Mouse (Mus musculus): ENCODE results near the gene Dennd6b.

Dennd6b gene

DNA sequence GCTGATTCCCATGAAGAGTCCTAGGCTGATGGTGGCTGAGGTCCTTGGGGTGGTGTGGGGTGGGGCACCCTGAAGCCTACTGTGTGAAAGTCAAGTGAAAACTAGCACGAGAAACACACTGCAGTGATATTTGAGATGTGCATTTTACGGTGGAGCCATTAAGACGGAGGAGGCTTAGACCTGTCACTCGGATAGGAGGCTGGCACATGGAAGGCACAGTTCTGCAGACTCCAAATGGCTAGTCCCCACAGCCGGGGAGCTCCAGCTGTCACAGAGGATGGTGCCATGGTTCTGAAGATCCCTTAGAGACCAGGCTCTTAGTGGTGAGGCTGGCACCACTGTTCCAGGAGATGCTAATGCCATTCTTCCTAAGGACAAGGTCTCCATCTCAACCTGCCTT, 13.5 kb downstream of the Dennd6b start:
- intact Hi-C loops (cut with DNase I): no loop called here

GRCm38 (mm10) chr15:89182328-89182741, 14.0 kb downstream of the Dennd6b start:
- intact Hi-C loops (cut with DNase I): no loop called here

DNA sequence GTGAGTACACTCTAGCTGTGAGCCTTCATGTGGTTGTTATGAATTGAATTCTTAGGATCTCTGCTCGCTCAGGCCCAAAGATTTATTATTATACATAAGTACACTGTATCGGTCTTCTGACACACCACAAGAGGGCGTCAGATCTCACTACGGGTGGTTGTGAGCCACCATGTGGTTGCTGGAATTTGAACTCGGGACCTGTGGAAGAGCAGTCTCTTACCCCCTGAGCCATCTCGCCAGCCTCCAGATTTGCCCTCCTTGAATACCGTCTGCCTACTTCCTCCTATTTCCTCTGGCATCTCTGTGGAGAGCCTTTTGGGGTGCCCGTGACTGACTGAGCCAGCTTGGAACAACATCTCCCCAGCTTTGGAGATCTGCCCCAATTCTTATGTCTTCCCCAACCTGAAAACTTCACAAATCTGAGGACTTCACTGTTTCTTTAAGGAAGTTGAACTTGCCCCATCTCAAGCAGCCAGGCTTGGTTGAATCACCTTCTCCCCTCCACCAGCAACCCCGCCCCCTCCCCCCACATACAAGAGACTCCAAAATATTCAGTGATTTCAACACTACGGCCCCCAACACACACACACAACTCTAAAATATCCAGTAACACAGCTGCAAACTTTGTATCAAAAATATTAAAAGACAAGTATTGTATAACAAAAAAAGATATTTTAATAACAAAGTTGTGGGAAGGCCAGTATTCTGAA, 14.6 kb downstream of the Dennd6b start:
- intact Hi-C loops (cut with DNase I): no loop called here

DNA sequence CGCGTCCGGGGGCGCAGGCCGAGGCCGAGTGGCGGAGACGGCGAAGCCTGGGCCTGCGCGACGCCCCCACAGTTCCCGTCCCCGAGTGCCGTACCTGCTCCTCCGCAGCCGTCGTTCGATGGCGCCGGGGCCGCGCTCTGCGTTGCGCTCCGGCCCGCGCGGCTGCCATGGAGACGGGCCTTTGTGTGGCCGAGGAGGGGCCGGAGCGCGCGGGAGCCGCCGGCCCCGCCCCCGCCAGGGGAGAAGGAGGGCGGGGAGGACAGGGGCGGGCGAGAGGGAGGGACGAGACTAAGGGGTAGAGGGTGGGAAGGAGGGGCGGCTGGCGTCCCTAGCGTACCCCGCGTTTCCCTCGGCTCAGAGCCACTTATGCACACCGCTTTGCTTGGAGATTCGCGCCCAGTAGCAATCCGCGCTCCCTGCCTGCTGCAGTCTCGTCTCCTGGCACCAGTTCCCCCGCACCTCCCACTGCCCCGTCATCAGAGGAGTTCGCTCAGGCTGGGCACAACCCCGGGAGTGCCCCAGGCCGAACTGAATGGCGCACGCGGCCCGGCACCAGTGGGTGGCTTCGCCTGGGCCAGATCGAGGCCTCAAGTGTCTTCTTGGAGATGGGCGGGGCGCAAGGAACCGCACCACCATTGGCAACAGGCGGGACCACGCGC, 15.6 kb downstream of the Dennd6b start, which contains the start of gene Plxnb2:
Gene Plxnb2, minus strand, starts transcription at position 218 of the 659 bp plus-strand sequence.
- intact Hi-C loops (cut with DNase I): no loop called here

- intact Hi-C loops (cut with DNase I): no loop called here
Observed at GRCm38 (mm10) chr15:89180081-89180541, 16.2 kb downstream of the Dennd6b start.

GRCm38 (mm10) chr15:89179630-89179964, 16.7 kb downstream of the Dennd6b start:
- intact Hi-C loops (cut with DNase I): no loop called here

GRCm38 (mm10) chr15:89178954-89179629, 17.2 kb downstream of the Dennd6b start:
- intact Hi-C loops (cut with DNase I): no loop called here

- intact Hi-C loops (cut with DNase I): no loop called here
Observed at GRCm38 (mm10) chr15:89178260-89178860, 17.9 kb downstream of the Dennd6b start.

DNA sequence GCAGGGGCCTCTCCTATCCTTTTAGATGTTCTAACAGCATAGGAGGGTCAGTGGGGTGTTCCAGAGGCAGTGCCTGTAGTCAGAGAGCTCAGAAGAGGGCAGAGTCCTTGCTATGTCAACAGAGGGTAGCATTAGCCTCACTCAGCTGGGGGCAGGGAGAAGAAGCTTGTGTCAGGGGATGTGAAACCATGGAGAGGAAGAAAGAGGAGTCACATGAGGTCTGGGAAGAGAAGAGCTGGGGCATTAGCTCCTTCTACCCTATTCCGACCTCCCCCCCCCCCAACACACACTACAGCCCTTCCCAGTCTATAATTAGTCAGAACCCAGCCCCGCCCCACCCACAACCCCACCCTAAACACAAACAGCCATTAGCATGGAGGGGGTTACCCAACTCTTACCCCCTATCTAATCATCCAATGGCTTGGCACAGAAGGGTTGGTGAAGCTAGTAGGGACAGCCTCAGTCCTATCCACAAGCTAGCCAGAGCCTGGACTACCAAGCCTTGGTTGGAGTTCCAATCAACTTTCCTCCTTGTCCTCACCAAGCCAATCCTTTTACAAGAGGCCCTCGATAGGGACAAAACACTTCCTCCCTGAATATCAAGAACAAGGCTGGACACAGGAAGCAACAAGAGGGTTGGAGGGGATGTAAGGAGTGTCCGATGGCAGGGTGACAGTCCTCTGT, 18.6 kb downstream of the Dennd6b start:
- intact Hi-C loops (cut with DNase I): no loop called here

DNA sequence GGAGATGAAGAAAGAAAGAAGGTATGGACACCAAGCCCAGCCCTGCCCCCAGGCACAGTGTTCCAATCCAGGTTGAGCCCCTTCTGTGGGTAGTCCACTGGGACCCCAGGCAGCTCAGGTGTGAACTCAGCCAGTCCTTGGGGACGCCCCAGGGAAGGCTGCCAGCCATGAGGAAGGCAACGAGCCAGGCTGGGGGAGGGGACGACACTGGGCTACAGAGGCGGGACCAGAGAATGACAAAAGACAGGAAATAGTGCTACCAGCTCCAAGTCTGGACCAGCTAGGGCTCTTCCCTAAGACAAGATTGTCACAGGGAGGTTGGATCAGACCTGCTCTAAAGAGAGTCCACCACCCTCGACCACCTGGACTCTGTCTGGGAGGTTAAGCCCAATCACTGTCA, 19.2 kb downstream of the Dennd6b start:
- intact Hi-C loops (cut with DNase I): no loop called here

DNA sequence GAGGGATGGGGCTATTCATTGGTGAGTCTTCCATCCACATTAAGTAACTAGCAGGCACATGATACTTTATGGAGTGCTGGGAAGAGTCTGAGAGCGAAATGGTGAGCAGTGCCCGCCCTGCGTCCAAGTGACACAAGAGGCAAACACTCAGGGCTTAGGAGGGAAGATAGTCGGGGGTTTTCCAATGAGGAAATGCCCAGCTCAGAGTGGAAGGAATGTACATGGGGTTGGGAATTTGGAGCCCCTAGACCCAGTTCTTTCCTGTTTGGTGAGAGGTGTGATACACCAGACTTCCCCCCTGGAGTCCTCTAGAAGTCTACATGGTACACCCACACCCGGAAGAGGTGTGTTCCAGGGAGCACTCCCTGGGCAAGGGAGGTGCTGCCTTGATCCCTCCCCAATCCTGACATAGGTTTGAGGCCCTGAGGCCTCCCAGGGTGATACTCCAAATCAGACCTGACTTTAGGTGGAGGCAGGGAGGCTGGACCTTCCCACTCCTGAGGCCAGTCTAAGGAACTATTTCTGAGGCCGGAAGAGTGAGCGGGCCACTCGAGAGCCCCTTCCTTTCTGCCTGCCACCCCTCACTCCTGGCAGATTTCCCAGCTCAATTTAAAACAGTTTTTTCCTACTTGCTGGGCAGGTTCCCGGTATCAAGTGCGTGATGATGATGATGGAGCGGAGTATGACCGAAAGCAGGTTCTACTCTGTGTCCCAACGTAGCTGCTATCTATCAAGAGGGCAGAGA, 20.7 kb downstream of the Dennd6b start:
- intact Hi-C loops (cut with DNase I): no loop called here

- intact Hi-C loops (cut with DNase I): no loop called here
Observed at GRCm38 (mm10) chr15:89174889-89175339, 21.4 kb downstream of the Dennd6b start.

DNA sequence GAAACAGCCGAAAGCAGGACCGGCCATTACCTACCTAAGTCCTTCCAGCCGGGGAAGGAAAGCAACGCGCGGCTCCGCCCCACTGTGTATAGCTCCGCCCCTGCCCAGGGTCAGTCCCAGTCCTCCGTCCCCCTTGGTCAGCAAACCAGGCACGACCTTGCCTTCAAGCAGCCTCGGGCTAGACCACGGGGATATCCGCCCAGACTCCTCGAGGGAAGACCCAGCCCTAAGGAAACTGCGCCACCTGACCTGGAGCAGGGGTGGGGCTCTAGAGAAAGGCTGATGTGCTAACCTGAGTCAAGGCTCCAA, 22.4 kb downstream of the Dennd6b start:
- intact Hi-C loops (cut with DNase I): no loop called here

- intact Hi-C loops (cut with DNase I): no loop called here
Observed at GRCm38 (mm10) chr15:89173024-89173905, 23.0 kb downstream of the Dennd6b start.

DNA sequence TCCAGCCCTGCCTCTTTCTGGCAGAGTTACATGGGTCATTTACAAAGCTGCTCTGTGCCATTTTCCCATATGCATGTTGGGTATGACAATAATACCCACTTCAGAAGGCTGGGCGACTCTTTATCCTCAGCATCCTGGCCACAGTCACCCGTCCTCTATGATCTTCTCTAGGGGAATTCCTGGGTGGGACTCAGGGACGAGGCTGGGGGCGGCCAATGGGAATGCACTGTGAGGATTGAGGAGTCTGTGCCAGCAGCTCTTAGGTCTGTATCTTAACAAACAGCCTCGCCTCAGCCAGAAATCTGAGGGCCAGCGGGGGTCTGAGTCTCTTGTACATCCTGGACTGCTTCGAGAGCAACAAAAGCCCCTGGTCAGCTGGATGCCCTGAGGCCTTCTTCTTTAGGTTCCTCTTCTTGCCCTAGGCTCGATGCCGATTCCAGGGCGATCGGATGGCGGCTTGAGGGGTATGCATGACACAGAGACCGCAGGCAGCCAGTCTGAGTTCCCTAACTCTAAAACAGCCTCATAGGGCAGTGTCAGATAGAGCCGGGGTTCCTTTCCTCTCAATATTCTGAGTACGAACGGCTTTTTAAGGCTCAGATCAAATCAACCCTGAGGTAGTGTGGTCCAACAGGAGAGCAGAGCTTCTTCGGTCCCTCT, 23.9 kb downstream of the Dennd6b start:
- intact Hi-C loops (cut with DNase I): no loop called here

GRCm38 (mm10) chr15:89171526-89172051, 24.7 kb downstream of the Dennd6b start:
- intact Hi-C loops (cut with DNase I): no loop called here

- intact Hi-C loops (cut with DNase I): no loop called here
Observed at GRCm38 (mm10) chr15:89170102-89170501, 26.2 kb downstream of the Dennd6b start.

DNA sequence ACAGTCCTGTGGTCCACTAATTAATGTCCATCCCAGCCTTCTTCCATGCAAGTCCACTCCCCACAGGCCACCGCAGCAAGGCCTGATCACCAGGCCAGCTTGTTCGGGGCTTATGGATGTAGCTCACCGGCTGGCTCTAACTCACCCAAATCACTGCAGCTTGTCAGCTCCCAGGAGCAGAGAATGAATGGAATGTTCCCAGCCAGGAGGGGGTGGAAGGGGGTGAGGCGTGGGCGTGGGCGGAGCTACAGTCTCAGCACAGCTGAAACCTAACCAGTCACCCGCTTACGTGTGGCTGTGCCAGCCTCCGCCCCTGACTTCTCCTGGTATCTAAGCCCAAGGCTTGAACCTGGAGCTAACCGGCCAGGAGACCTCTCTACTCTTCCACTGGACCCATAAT, 26.9 kb downstream of the Dennd6b start:
- intact Hi-C loops (cut with DNase I): no loop called here

GRCm38 (mm10) chr15:89168922-89169321, 27.4 kb downstream of the Dennd6b start:
- intact Hi-C loops (cut with DNase I): no loop called here

Data from adrenal gland (tissue).